Mouse (Mus musculus): ENCODE results near the gene Noc3l.

DNA sequence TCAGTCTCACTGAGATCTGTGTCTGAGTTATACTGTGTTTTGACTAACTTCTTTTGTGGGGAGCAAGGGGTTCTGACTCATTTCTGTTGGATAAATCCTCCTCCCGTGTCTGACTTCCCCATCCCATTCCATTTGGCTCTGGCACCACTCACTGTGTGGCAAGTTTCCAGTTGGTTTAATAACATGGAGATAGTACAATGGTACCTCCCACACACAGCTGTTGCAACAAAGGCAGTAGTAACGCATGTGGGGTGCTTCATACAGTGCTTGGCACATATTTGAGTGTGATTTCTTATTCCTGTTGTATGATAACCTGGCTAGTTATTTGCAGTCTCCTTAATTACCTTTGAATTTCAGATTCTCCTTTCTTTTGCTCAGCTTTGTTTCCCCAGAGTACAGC, 40.2 kb downstream of the Noc3l start:
- TF ChIP-seq CTCF (IDR thresholded peaks at IDR 0.05; ENCODE audit: low read depth, low read length), result no peak
- no peak for TF ChIP-seq GATA1 (IDR thresholded peaks at IDR 0.05; ENCODE audit: borderline replicate concordance, low read length)
- TF ChIP-seq TAL1 (conservative IDR thresholded peaks at IDR 0.05; ENCODE audit: low read depth, low read length), result no peak
- no peak for TF ChIP-seq POLR2AphosphoS5 (IDR thresholded peaks at IDR 0.05; ENCODE audit: insufficient replicate concordance, low read depth, low read length)
- no peak for TF ChIP-seq GATA2 (IDR thresholded peaks at IDR 0.05; ENCODE audit: borderline replicate concordance, low read depth, low read length)

Measured in G1E (cell line).